Comparison of ENCODE assay signal across 14 mouse cellular contexts in genomic region chr6:141523747-141524640, GRCm38 (mm10). TPM values are rescaled to one million over a fixed set of nuclear protein-coding genes. Genes with fewer than 3 reads are reported as not detected.
DNase-seq lines count a peak whose midpoint lies in the region; TF ChIP-seq lines count a peak whose summit lies in the region.
"Had no signal": no experiment of that assay in that cellular context is flagged by ENCODE, and none has a peak within 500 bp of the region (broad histone marks: within the 10 kb centered on the region; RNA-seq: fewer than 3 reads in every experiment).

Gene Slco1c1, plus strand, starts transcription at chr6:141524368.

- DNase-seq in adrenal gland, postnatal 10 days: peak; percentile 42
- DNase-seq in adrenal gland, adult 18-20 months (ENCODE audit: low spot score in 2 of 2): no peak
- peak; percentile 21 to 42 for DNase-seq in layer of hippocampus, adult 2 months (ENCODE audit: low spot score in 2 of 2)
- DNase-seq in layer of hippocampus, adult 11-12 months (ENCODE audit: low spot score): no peak
- peak; percentile 16 to 18 for DNase-seq in frontal cortex, postnatal 10 days (ENCODE audit: low spot score in 2 of 2)
- peak in 1 of 2 experiments; percentile 19 for DNase-seq in left cerebral cortex, postnatal 14 days (ENCODE audit: low spot score in 2 of 2)
- no peak for DNase-seq in thymus, postnatal 14 days
- DNase-seq in Muller cell, postnatal 12 days (ENCODE audit: inconsistent ontology term): no peak
- DNase-seq: lung, postnatal 10 days had no signal

- H3K4me3 ChIP-seq in layer of hippocampus, adult 2 months: peak within 1 kb of the TSS; percentile 54
- H3K4me3 ChIP-seq: erythroblast, embryonic 14.5 days; limb, embryonic 15.5 days had no signal

- intact Hi-C loops in left cerebral cortex, postnatal 14 days (cut with DNase I): no loop called here

- no peak for TF ChIP-seq CTCF in layer of hippocampus, adult 2 months (conservative IDR thresholded peaks at IDR 0.05)

- peak within 1 kb of the TSS; percentile 91 for H3K27ac ChIP-seq in layer of hippocampus, adult 2 months
- H3K27ac ChIP-seq: limb, embryonic 15.5 days had no signal

RNA-seq across cellular contexts. Expression of gene Slco1c1, which starts in this region (rescaled TPM):
- total RNA-seq in adrenal gland, postnatal 10 days (2021): under 1 TPM; 0.24 to 0.30 TPM
- under 1 TPM; 0.36 to 0.51 TPM for total RNA-seq in adrenal gland, adult 18-20 months (2021)
- 10 to 100 TPM; 41.5 to 51.6 TPM for total RNA-seq in layer of hippocampus, adult 2 months (2021)
- total RNA-seq in left cerebral cortex, postnatal 14 days (2021): 10 to 100 TPM; 88.7 to 96.8 TPM
- total RNA-seq: common myeloid progenitor, adult 5-6 weeks; granulocyte monocyte progenitor cell, adult 5-6 weeks; monocyte, adult 5-6 weeks had no signal

Comparison
In these comparisons a context has a peak if more than half of its experiments do, and no peak if none do; other contexts are left out.
1. RNA of gene Slco1c1 (total RNA-seq): 88.7 to 96.8 TPM in left cerebral cortex, postnatal 14 days and 41.5 to 51.6 TPM in layer of hippocampus, adult 2 months; 0.36 to 0.51 TPM in adrenal gland, adult 18-20 months and 0.24 to 0.30 TPM in adrenal gland, postnatal 10 days; every median in the first group is over 10 times any median in the second.
2. DNase-seq: peak in layer of hippocampus, adult 2 months (2 of 2) and frontal cortex, postnatal 10 days (2 of 2); none in adrenal gland, adult 18-20 months (0 of 2), layer of hippocampus, adult 11-12 months (single experiment), thymus, postnatal 14 days (single experiment) and Muller cell, postnatal 12 days (single experiment).
3. Peak in DNase-seq in adrenal gland, postnatal 10 days; RNA of the gene not detected or under 1 TPM.